Mouse (Mus musculus) CD4-positive helper T cell, adult 2 months (primary cell): ENCODE data around the gene Mllt1.

Experiments
- DNase-seq: peaks from one replicate; pipeline ENCODE4 v3.0.0-alpha.2; 2012; ENCODE audit warnings: low read depth, missing footprints, low spot score

Mllt1 gene

GRCm38 (mm10) chr17:56883612-56884011, 51.6 kb downstream of the Mllt1 start:
- DNase-seq, result no peak

GRCm38 (mm10) chr17:56877426-56877825, 57.8 kb downstream of the Mllt1 start:
- DNase-seq, result no peak

DNA sequence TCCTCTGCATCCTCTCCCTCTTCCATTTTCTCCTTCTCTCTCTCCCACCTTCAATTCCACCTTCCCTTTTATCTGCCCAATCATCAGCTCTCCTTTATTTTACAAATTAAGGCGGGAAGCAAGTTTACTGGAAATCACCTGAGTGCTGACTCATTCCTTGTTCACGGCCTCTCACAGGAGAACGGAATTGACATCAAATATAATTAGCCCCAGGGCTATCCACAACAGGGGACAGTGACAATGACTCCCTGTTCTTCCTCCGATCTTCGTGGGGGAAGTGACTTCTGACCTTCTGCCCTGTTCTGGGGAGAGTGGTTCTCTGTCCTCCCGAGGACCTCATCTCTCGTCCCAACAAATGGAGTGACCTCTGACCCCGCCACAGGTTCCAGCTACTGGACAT, 58.2 kb downstream of the Mllt1 start:
- no peak for DNase-seq

DNA sequence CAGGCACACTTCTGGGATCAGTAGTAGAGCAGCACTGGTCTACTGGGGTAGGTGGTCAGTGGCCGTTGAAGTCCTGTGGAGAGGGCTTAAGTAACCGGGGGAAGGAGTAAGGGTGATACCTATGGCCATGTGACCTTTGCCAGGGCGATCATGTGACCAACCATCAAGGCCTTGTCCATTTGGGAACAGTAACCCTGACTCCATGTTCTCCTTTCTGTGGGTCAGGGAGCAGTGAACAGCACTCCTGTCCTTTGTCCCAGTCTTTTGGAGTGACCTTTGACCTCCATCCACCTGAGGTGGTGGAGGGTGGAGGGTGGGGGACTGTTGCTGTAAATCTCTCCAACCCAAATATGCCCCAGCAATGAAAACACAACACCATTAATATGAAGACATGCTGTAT, 58.8 kb downstream of the Mllt1 start:
- DNase-seq, result no peak

GRCm38 (mm10) chr17:56874936-56875651, 60.1 kb downstream of the Mllt1 start, which contains the start of gene 1700061G19Rik:
1700061G19Rik (plus strand) TSS chr17:56875477.
- no peak for DNase-seq

- no peak for DNase-seq
Measured at GRCm38 (mm10) chr17:56874237-56874636, 61.0 kb downstream of the Mllt1 start, which contains the start of gene Acsbg2. Acsbg2 (minus strand) TSS chr17:56874447.

DNA sequence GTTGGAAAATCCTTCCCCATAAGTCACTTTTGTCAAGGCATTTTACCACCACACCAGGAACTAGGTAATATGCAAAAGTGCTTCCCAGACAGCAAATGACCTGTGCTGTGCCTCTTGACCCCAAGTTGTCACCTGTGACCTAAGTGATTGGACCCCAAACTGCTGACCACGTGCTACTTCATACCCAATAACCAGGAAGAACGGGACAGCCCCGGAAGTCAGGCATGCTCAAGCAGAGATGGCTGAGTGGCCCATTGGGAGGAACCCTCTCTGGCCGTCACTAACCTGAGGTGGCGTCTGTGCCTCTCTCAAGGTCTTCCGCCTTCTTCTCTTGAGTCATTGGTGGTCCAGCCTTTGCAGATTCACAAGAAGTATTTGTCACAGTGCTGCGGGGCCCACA, 62.7 kb downstream of the Mllt1 start:
- DNase-seq, result no peak

- no peak for DNase-seq
Measured at GRCm38 (mm10) chr17:56871767-56872166, 63.4 kb downstream of the Mllt1 start.

DNA sequence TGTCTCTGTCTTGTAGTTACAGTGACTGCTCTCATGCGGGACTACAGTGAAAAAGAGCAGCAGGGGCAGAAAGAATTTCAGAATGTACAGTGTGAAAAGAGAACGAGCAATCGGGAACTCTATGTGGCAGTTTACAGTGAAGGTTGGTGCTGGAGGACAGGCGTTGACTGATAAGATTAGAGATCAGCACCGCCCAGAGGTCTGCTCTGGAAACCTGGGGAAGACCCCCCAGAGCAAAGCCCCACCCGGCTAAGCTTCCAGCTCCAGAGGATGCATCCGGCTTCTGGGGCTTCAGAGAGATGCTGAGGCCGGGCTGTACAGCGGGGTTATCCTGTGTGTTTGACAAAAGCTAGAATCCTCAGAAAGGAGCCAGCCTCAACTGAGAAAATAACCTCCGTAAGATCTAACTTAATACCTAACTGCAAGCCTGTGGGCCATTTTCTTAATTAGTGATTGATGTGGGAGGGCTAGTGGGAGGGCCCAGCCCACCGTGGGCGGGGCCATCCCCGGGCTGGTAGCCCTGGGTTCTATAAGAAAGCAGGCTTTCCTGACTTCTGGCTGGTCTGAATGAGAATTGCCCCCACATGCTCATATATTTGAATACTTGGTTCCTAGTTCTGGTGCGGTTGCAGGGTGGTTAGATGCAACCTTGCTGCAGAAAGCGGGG, 64.8 kb downstream of the Mllt1 start:
- DNase-seq, result no peak

GRCm38 (mm10) chr17:56869481-56869977, 65.7 kb downstream of the Mllt1 start:
- no peak for DNase-seq

- no peak for DNase-seq
Measured at GRCm38 (mm10) chr17:56866071-56866470, 69.1 kb downstream of the Mllt1 start.

GRCm38 (mm10) chr17:56861197-56861596, 74.0 kb downstream of the Mllt1 start:
- DNase-seq, result peak; percentile 30

- DNase-seq, result no peak
Measured at GRCm38 (mm10) chr17:56858922-56859321, 76.3 kb downstream of the Mllt1 start.

GRCm38 (mm10) chr17:56858216-56858615, 77.0 kb downstream of the Mllt1 start:
- DNase-seq, result peak; percentile 72

DNA sequence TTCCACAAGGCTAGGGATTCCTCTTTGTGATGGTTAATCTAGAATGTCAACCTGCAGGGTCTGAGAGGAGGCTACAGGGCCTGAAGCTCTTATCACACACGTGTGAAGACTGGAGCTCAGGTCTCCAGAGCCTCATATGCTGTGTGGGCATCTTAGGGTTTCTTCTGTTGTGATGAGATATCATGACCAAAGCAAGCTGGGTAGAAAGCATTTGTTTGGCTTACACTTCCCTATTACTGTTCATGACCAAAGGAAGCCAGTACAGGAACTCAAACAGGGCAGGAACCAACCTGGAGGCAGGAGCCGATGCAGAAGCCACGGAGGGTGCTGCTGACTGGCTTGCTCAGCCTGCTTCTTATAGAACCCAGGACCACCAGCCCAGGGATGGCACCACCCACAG, 79.8 kb downstream of the Mllt1 start:
- no peak for DNase-seq

- DNase-seq, result no peak
Measured at GRCm38 (mm10) chr17:56851167-56851566, 84.0 kb downstream of the Mllt1 start.

DNA sequence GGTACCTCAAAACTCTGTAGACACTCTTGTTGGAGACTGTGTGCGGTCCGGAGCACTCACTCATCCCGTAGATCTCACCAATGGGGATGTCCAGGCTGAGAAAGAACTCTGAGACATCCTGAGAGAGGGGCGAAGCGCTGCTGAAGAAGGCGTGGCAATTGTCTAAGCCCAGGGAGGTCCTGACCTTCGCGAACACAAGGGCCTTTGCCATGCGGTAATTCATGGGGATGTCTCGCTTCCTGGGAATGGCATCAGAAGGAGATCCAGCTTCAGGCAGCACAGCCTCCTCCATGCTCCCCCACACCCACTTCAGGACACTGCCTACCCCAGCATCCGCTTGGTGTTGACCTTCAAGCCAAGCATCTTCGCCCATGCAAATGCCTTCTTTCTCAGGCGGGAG, 85.5 kb downstream of the Mllt1 start:
- no peak for DNase-seq

DNA sequence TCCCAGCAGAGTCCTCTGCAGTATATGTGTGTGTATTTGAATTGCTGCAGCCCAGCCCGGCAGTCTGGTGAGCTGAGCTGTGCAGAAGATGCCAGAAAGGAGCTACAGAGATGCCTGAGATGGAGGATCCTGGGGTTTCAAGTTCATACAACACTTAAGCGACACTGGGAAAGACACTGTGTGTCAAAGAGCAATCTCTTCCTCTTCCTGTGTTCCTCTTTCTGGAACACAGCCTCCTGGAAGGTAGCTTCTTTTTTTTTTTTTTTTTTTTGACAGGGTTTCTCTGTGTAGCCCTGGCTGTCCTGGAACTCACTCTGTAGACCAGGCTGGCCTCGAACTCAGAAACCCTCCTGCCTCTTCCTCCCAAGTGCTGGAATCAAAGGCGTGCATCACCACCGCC, 86.4 kb downstream of the Mllt1 start:
- DNase-seq, result no peak

- peak; percentile 31 for DNase-seq
Measured at GRCm38 (mm10) chr17:56843678-56844077, 91.5 kb downstream of the Mllt1 start.
